Mouse (Mus musculus) bone marrow, adult 2 months (tissue): ENCODE measurements around the gene Tbca. TPM values are rescaled to one million over a fixed set of nuclear protein-coding genes. Genes with fewer than 3 reads are reported as not detected.

Experiments
- H3K27ac ChIP-seq: fragments of 200-500 bp; 2 replicates; pipeline ENCODE4 v1.5.1; 2012; ENCODE audit warnings: low read depth, mild to moderate bottlenecking, control low read depth, inconsistent platforms, low read length; ENCODE audit not compliant: control insufficient read depth, poor library complexity, insufficient read depth
- H3K4me1 ChIP-seq: fragments of 200-500 bp; 2 replicates; pipeline ENCODE4 v1.6.1; 2011; ENCODE audit warnings: low read length; ENCODE audit not compliant: control insufficient read depth, insufficient read depth
- H3K4me3 ChIP-seq: fragments of 200-500 bp; replicated peaks from 2 replicates; pipeline ENCODE3; 2011; ENCODE audit warnings: mild to moderate bottlenecking, low read depth, low read length, control low read depth; ENCODE audit not compliant: control insufficient read depth
- CTCF ChIP-seq: fragments of 200-500 bp; IDR thresholded peaks from 2 replicates; pipeline ENCODE4 v1.5.1; 2011; ENCODE audit warnings: low read length, control low read depth; ENCODE audit not compliant: control insufficient read depth, insufficient read depth
- POLR2A ChIP-seq: fragments of 200-500 bp; IDR thresholded peaks from 2 replicates; pipeline ENCODE4 v1.6.1; 2011; ENCODE audit warnings: low read depth, mild to moderate bottlenecking, control low read depth, low read length, borderline replicate concordance; ENCODE audit not compliant: control insufficient read depth
- WGBS: fragments of 180-500 bp; shearing (Covaris S2); methylation state at CpG from one replicate; pipeline ENCODE4 v1.1.7; 2018; 5-methylcytosine and 5-hydroxymethylcytosine counted together
- polyA plus RNA-seq: library from polyadenylated mRNA; stranded (reverse); fragments of >200 nt; gene quantifications from 2 replicates; pipeline ENCODE4 v1.2.4, GENCODE M21; 2011; ENCODE audit warnings: low replicate concordance; ENCODE audit not compliant: missing spikeins, insufficient read depth, insufficient read length

The Tbca gene
- polyA plus RNA-seq, 1 experiment: 107 TPM

DNA sequence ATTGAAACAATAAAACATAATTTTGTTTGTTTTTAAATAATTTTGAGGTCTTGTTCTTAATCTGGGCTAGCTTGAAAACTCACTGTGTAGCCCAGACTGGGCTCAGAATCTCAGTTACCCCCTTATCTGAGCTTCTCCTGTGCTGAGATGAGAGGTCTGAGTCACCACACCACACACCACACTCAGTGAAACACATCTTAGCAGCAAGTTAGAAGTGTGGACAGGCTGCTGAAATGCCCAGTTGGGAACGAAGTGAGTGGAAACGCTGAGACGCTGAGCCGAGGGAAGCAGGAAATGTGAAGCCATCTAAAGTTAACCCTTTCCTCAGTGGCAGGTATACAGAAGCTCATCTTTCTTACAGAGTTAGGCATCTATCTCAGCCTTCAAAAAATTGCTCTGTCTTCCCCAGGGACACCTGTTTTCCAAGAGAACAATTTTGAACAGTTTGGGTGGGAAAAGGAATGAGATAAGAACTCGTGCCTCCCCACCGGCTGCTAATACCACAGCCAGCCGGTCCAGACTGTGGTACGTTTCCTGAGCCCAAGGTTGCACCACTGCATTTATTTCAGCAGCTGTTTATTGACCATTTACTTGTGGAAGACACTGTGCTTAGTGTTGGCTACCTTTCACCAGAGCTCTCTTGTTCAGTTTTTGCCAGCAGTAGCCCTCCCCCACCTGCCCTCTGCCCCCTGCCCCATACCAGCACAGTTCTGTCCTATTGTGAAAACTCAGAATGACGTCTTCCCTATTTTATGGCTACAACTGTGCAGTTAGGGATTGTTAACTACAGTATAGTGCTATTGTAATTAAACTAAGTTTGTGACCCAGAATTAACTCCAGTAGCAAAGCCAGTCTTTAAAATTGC lies 17.8 kb downstream of the Tbca start:
- 18% methylated on average over 9 of the region's 9 CpGs for WGBS
- Histone ChIP-seq H3K4me1 (peaks cover 1% of the 10 kb centered on the region; the same call in 1 of the 2 replicates), H3K27ac (no peak overlapping the region), H3K4me3 (no peak overlapping the region)
- TF ChIP-seq POLR2A (no peak), CTCF (no peak)

DNA sequence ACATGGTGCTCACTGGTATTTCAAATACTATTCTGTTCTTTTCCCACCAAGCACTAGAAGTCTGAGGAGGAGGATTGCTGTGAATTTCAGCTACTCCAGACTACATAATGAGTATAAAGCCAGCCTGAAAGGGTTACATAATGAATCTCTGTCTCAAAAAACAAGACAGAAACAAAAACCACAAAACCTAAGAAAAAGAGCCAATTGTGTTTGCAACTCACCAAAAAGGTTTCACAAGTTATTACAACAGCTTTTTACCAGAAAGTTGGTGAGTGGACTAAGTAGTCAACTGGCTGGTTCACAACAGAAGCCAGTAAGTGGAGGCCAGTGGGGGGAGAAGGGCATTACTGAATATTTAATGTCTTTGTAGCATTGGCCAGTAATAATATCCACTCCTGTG lies 19.9 kb downstream of the Tbca start:
- Histone ChIP-seq H3K27ac (no peak overlapping the region), H3K4me3 (no peak overlapping the region), H3K4me1 (peaks cover 1% of the 10 kb centered on the region; the same call in 1 of the 2 replicates)
- TF ChIP-seq CTCF (no peak), POLR2A (no peak)

DNA sequence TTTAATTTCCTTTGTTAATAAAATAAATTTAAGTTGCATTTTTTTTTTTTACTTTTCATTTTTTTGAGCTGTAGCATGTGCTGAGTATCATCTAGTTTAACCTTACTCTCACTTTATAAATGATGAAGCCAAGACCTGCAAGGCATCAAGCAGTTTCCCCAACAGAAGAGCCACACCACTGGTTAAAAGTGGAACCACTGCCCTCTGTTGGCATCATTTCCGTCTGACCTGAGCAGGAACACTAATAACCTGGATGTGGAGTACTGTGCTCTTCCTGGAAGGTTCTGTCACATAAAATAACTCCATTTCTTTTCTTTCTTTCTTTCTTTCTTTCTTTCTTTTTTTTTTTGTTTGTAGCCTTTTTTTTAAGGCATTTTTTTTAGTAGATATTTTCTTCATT lies 21.0 kb downstream of the Tbca start:
- Histone ChIP-seq H3K4me1 (peaks cover 1% of the 10 kb centered on the region; the same call in 1 of the 2 replicates), H3K27ac (no peak overlapping the region), H3K4me3 (no peak overlapping the region)
- TF ChIP-seq CTCF: no peak
- no peak for TF ChIP-seq POLR2A
- 36% methylated on average over 1 of the region's 1 CpGs for WGBS

DNA sequence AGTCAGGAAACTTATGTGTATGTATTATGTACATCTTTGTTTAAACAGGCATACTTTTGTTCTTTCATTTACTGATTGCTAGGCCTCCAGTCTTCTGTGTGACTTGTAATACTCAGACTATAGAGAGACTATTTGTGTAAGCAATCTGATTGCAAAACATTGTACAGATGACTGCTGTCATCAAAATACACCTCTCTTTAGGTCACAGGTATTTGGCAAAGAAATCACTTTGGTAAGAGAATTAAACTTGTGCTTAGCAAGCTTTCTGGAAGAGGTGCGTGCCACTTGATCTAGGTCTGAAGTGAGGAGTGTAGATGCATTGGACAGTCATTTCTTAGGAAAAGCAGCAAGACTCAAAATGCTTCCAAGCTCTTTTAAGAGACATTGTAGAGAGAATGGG lies 22.7 kb downstream of the Tbca start:
- no peaks in the 10 kb centered on the region; the same call in 1 of the 2 replicates for H3K4me1 ChIP-seq
- no peak overlapping the region for H3K4me3 ChIP-seq
- TF ChIP-seq CTCF (no peak), POLR2A (no peak)
- H3K27ac ChIP-seq: no peak overlapping the region
- 85% methylated on average over 1 of the region's 1 CpGs for WGBS

DNA sequence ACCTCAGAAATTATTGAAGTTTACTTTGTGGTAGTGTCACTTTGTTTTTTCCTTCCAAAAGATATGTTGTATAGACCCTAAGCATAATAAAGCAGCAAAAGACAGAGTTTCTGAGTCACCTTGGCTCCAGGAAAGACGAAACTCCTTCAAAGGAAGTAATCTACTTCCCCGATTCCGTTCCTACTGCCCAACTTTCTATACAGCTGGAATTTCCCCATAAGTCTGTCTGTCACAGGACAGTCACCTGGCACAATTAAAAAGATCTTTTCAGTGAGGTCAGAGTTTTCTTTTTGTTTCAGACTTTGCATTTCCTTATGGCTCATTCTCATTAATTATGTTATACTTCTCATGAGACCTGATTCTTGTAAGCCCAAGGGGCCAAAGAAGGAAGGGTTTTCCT lies 25.1 kb downstream of the Tbca start:
- TF ChIP-seq POLR2A (no peak), CTCF (no peak)

GRCm38 (mm10) chr13:94820516-94820915 lies 31.8 kb downstream of the Tbca start:
- TF ChIP-seq POLR2A (no peak), CTCF (no peak)
- Histone ChIP-seq H3K4me1 (no peaks in the 10 kb centered on the region), H3K27ac (no peak overlapping the region), H3K4me3 (no peak overlapping the region)
- 84% methylated on average over 3 of the region's 3 CpGs for WGBS

More for the DNA sequence above, 25.1 kb downstream of the Tbca start:
- Histone ChIP-seq H3K27ac (no peak overlapping the region), H3K4me3 (no peak overlapping the region), H3K4me1 (no peaks in the 10 kb centered on the region; the same call in 1 of the 2 replicates)
- WGBS: 41% methylated on average over 3 of the region's 3 CpGs

- TF ChIP-seq CTCF (no peak), POLR2A (no peak)
- Histone ChIP-seq H3K27ac (no peak overlapping the region), H3K4me1 (no peaks in the 10 kb centered on the region), H3K4me3 (no peak overlapping the region)
- WGBS: 64% methylated on average over 2 of the region's 2 CpGs
These were observed 32.2 kb downstream of the Tbca start for GRCm38 (mm10) chr13:94820956-94821355.

GRCm38 (mm10) chr13:94826389-94826788 lies 37.7 kb downstream of the Tbca start:
- WGBS: 88% methylated on average over 5 of the region's 5 CpGs
- TF ChIP-seq CTCF: no peak
- TF ChIP-seq POLR2A: no peak
- Histone ChIP-seq H3K27ac (no peak overlapping the region), H3K4me3 (no peak overlapping the region), H3K4me1 (no peaks in the 10 kb centered on the region)
